Comparison of ENCODE assay signal across 24 mouse cellular contexts in genomic region chr12:9040177-9040576, GRCm38 (mm10). TPM values are rescaled to one million over a fixed set of nuclear protein-coding genes. Genes with fewer than 3 reads are reported as not detected.
A peak's percentile ranks its signal among the peaks of the same experiment; 100 is the strongest.
DNase-seq lines count a peak whose midpoint lies in the region; ATAC-seq and TF ChIP-seq lines count a peak whose summit lies in the region.
"Had no signal": no experiment of that assay in that cellular context is flagged by ENCODE, and none has a peak within 500 bp of the region (broad histone marks: within the 10 kb centered on the region; RNA-seq: fewer than 3 reads in every experiment).

No protein-coding gene starts in this region.

- peaks cover 0 to 11% of the 10 kb centered on the region in 2 experiments for H3K36me3 ChIP-seq in CH12.LX (replicated peaks in 1 of 2; ENCODE audit: control insufficient read depth in 1 of 2, insufficient read depth in 1 of 2, low read length in 1 of 2)
- no peaks in the 10 kb centered on the region for H3K36me3 ChIP-seq in forebrain, embryonic 16.5 days (ENCODE audit: control insufficient read depth, insufficient read depth)
- H3K36me3 ChIP-seq: embryonic facial prominence, embryonic 12.5 days; embryonic facial prominence, embryonic 15.5 days had no signal

- 88% methylated on average over 5 of the region's 5 CpGs for WGBS in forebrain, embryonic 16.5 days

- no peaks in the 10 kb centered on the region for H3K9me3 ChIP-seq in CH12.LX (replicated peaks; ENCODE audit: low read length)
- H3K9me3 ChIP-seq in forebrain, embryonic 16.5 days (ENCODE audit: control insufficient read depth, low read length): no peaks in the 10 kb centered on the region
- H3K9me3 ChIP-seq: embryonic facial prominence, embryonic 12.5 days; embryonic facial prominence, embryonic 15.5 days; hindbrain, embryonic 10.5 days; hindbrain, embryonic 13.5 days had no signal

- H3K4me3 ChIP-seq in CH12.LX (replicated peaks in 1 of 3; ENCODE audit: low read depth in 2 of 3, low read length in 2 of 3, poor library complexity in 1 of 3): no peak overlapping the region
- no peak overlapping the region for H3K4me3 ChIP-seq in forebrain, embryonic 16.5 days (replicated peaks; ENCODE audit: low read length)
- H3K4me3 ChIP-seq: embryonic facial prominence, embryonic 12.5 days; embryonic facial prominence, embryonic 15.5 days; hindbrain, embryonic 10.5 days; hindbrain, embryonic 13.5 days had no signal

- no peak for TF ChIP-seq POLR2A in CH12.LX (IDR thresholded peaks at IDR 0.05; ENCODE audit: low read depth, low read length)

- H3K9ac ChIP-seq in CH12.LX (ENCODE audit: insufficient read depth, low read depth): no peak overlapping the region
- H3K9ac ChIP-seq in forebrain, embryonic 16.5 days (replicated peaks; ENCODE audit: low read depth, low read length): no peak overlapping the region
- H3K9ac ChIP-seq: embryonic facial prominence, embryonic 12.5 days; embryonic facial prominence, embryonic 15.5 days; hindbrain, embryonic 13.5 days had no signal

- TF ChIP-seq EP300 in CH12.LX (IDR thresholded peaks at IDR 0.05; ENCODE audit: low read length): peak; percentile 37; the same call in 1 of the 2 replicates

- no peak for TF ChIP-seq RAD21 in CH12.LX (IDR thresholded peaks at IDR 0.05; ENCODE audit: low read depth, low read length)

- H3K4me2 ChIP-seq in CH12.LX (ENCODE audit: insufficient read depth, low read depth, poor library complexity, severe bottlenecking): no peak overlapping the region
- H3K4me2 ChIP-seq in forebrain, embryonic 16.5 days (ENCODE audit: low read length): no peak overlapping the region
- H3K4me2 ChIP-seq: embryonic facial prominence, embryonic 12.5 days; embryonic facial prominence, embryonic 15.5 days; heart, embryonic 11.5 days; hindbrain, embryonic 13.5 days had no signal

- in situ Hi-C loops in CH12.LX (cut with MboI; ENCODE audit: low pct_ligation_motif_present, low pct_unique_long_range_greater_than_20kb, low sequenced_read_pairs): no loop called here

- intact Hi-C loops in heart, postnatal 25 days (cut with DNase I): no loop called here

- no peak for TF ChIP-seq CTCF in CH12.LX (conservative IDR thresholded peaks at IDR 0.05 in 1 of 2, IDR thresholded peaks at IDR 0.05 in 1 of 2; ENCODE audit: low read depth in 2 of 2, low read length in 2 of 2)

- DNase-seq in heart, adult 11 months: peak; percentile 13
- DNase-seq in heart, postnatal 25 days (ENCODE audit: low spot score): no peak
- peak; percentile 65 for DNase-seq in CH12.LX (ENCODE audit: extremely low read depth)
- DNase-seq in adrenal gland, postnatal 14 days: no peak
- DNase-seq in cerebellum, adult 11 months: no peak
- DNase-seq: adrenal gland, postnatal 10 days; cerebellum, adult 18-20 months; cerebellum, adult 9-10 months; cerebellum, postnatal 14 days; gastrocnemius, postnatal 25 days; heart, postnatal 36 days; kidney, adult 2 months had no signal

- H3K4me1 ChIP-seq in CH12.LX (ENCODE audit: control insufficient read depth in 1 of 2, insufficient read depth in 2 of 2): peaks cover 3 to 30% of the 10 kb centered on the region in 2 experiments; a peak in 3 of 4 replicates
- H3K4me1 ChIP-seq in forebrain, embryonic 16.5 days (replicated peaks; ENCODE audit: control insufficient read depth, insufficient read depth, low read length): no peaks in the 10 kb centered on the region
- H3K4me1 ChIP-seq: embryonic facial prominence, embryonic 12.5 days; embryonic facial prominence, embryonic 15.5 days; hindbrain, embryonic 13.5 days had no signal

- H3K27me3 ChIP-seq in CH12.LX (replicated peaks): no peaks in the 10 kb centered on the region
- H3K27me3 ChIP-seq in forebrain, embryonic 16.5 days (replicated peaks; ENCODE audit: control insufficient read depth, insufficient read depth, low read length): no peaks in the 10 kb centered on the region
- H3K27me3 ChIP-seq: embryonic facial prominence, embryonic 12.5 days; embryonic facial prominence, embryonic 15.5 days; hindbrain, embryonic 13.5 days; Patski had no signal

- dilution Hi-C loops in CH12.LX (cut with MboI; ENCODE audit: extremely low pct_ligation_motif_present, extremely low pct_unique_long_range_greater_than_20kb, low sequenced_read_pairs): no loop called here

- ATAC-seq in megakaryocyte, adult 5-6 weeks (ENCODE audit: poor library complexity, severe bottlenecking): peak; percentile 56
- no peak for ATAC-seq in forebrain, embryonic 16.5 days
- ATAC-seq: CD4-positive, CD25-positive, alpha-beta regulatory T cell, adult 4 months; forebrain, embryonic 14.5 days; hindbrain, embryonic 16.5 days; intestine, postnatal 0 days; Patski had no signal

- H3K79me2 ChIP-seq in CH12.LX (replicated peaks; ENCODE audit: control insufficient read depth, extremely low read depth, insufficient read depth, poor library complexity, severe bottlenecking): no peaks in the 10 kb centered on the region

- H3K27ac ChIP-seq in CH12.LX (ENCODE audit: insufficient read depth, low read depth): no peak overlapping the region
- H3K27ac ChIP-seq in forebrain, embryonic 16.5 days (ENCODE audit: low read length): no peak overlapping the region
- H3K27ac ChIP-seq: embryonic facial prominence, embryonic 12.5 days; embryonic facial prominence, embryonic 15.5 days; hindbrain, embryonic 10.5 days; hindbrain, embryonic 13.5 days had no signal

TF ChIP-seq in CH12.LX, 34 proteins besides CTCF, POLR2A, EP300 and RAD21:
- TF ChIP-seq TBP (conservative IDR thresholded peaks at IDR 0.05; ENCODE audit: low read depth, low read length) (no peak), BHLHE40 (IDR thresholded peaks at IDR 0.05; ENCODE audit: low read depth, low read length) (peak; percentile 60; the same call in 1 of the 2 replicates)

RNA-seq across cellular contexts. Expression of gene Ttc32, which starts 10.4 kb away (rescaled TPM):
- 10 to 100 TPM; 24.5 to 26.1 TPM for total RNA-seq in heart, postnatal 25 days (2021)
- total RNA-seq in CH12.LX (2012; rRNA removed): 11.5 and 12.6 TPM in 2 replicates
- total RNA-seq in CH12.LX (2014; rRNA removed): 28.8 and 30.6 TPM in 2 replicates
- 10.7 and 11.7 TPM in 2 replicates for polyA plus RNA-seq in CH12.LX (2012; ENCODE audit: insufficient read length, low read depth)
- 25.7 and 33.5 TPM in 2 replicates for total RNA-seq in megakaryocyte, adult 5-6 weeks (2015)
- 15.1 and 16.1 TPM in 2 replicates for total RNA-seq in megakaryocyte, adult 5-6 weeks (2017)
- polyA plus RNA-seq in forebrain, embryonic 16.5 days (2015; fragmentation: Nextera tagmentation; extraction: Ambion mirVana): 8.9 and 12.2 TPM in 2 replicates
- 14.5 and 15.6 TPM in 2 replicates for total RNA-seq in adrenal gland, postnatal 14 days (2021)

Comparison
In these comparisons a context has a peak if more than half of its experiments do, and no peak if none do; other contexts are left out.
1. DNase-seq: peak in heart, adult 11 months (single experiment) and CH12.LX (single experiment); none in heart, postnatal 25 days (single experiment), adrenal gland, postnatal 14 days (single experiment) and cerebellum, adult 11 months (single experiment).